ENCODE assay signal across 9 mouse cellular contexts in genomic region chr13:53284740-53285191, GRCm38 (mm10). TPM values are rescaled to one million over a fixed set of nuclear protein-coding genes. Genes with fewer than 3 reads are reported as not detected.
A peak's percentile ranks its signal among the peaks of the same experiment; 100 is the strongest.
DNase-seq lines count a peak whose midpoint lies in the region.
"Had no signal": no experiment of that assay in that cellular context is flagged by ENCODE, and none has a peak within 500 bp of the region (broad histone marks: within the 10 kb centered on the region; RNA-seq: fewer than 3 reads in every experiment).

No protein-coding gene starts in this region.

- no peaks in the 10 kb centered on the region for H3K4me1 ChIP-seq in brown adipose tissue, adult 24 weeks (ENCODE audit: control insufficient read depth, insufficient read depth, insufficient read length, low read length)
- H3K4me1 ChIP-seq in midbrain, embryonic 10.5 days, result peaks cover 38% of the 10 kb centered on the region

- DNase-seq in gastrocnemius, postnatal 10 days, result peak; percentile 20
- DNase-seq in gastrocnemius, adult 18-20 months (ENCODE audit: low spot score), result no peak
- peak; percentile 36 to 39 for DNase-seq in heart, postnatal 10 days
- peak; percentile 42 for DNase-seq in midbrain, embryonic 10.5 days (ENCODE audit: low spot score)
- no peak for DNase-seq in layer of hippocampus, adult 8-10 months (ENCODE audit: low spot score in 2 of 2)
- DNase-seq in thymus, postnatal 0 days (ENCODE audit: low spot score), result no peak
- no peak for DNase-seq in layer of hippocampus, adult 9-10 months (ENCODE audit: low spot score)

- 1% methylated on average over 17 of the region's 17 CpGs for WGBS in midbrain, embryonic 10.5 days

- no peak overlapping the region for H3K27ac ChIP-seq in brown adipose tissue, adult 24 weeks (replicated peaks; ENCODE audit: low read depth, low read length)
- H3K27ac ChIP-seq in midbrain, embryonic 10.5 days (replicated peaks), result peak overlapping the region; percentile 86; the same call in 1 of the 2 replicates

- H3K27me3 ChIP-seq in midbrain, embryonic 10.5 days (ENCODE audit: low read depth, poor library complexity, severe bottlenecking), result peaks cover 65% of the 10 kb centered on the region

- intact Hi-C loops in heart, postnatal 10 days (cut with DNase I), result loop anchor here (2.0 kb wide), 1 partner anchor 24 kb away; no protein-coding TSS in a partner anchor

- H3K36me3 ChIP-seq in midbrain, embryonic 10.5 days, result no peaks in the 10 kb centered on the region

- peak overlapping the region; percentile 59 for H3K4me3 ChIP-seq in brown adipose tissue, adult 24 weeks (ENCODE audit: insufficient read depth, low read depth, low read length)
- H3K4me3 ChIP-seq in midbrain, embryonic 10.5 days, result peak overlapping the region; percentile 66

- no peaks in the 10 kb centered on the region for H3K9me3 ChIP-seq in midbrain, embryonic 10.5 days (replicated peaks)

RNA-seq across cellular contexts. Expression of gene Ror2, which starts 1.2 kb away (rescaled TPM):
- total RNA-seq in gastrocnemius, postnatal 10 days (2021), result 1 to 10 TPM; 3.3 to 4.6 TPM
- total RNA-seq in gastrocnemius, adult 18-20 months (2021), result under 1 TPM; 0.40 to 0.41 TPM
- polyA plus RNA-seq in brown adipose tissue, adult 24 weeks (2012; ENCODE audit: insufficient read depth, insufficient read length, missing spikeins), result 0.55 TPM in 1 of 2 replicates, not detected in the other
- 1 to 10 TPM; 5.3 to 5.8 TPM for total RNA-seq in heart, postnatal 10 days (2021)
- 9.7 and 11.0 TPM in 2 replicates for polyA plus RNA-seq in midbrain, embryonic 10.5 days (2016; fragmentation: Nextera tagmentation; extraction: Ambion mirVana)
- 1 to 10 TPM in 3 of 4 experiments, under 1 TPM in 1; 0.83 to 1.6 (median 1.2) TPM for total RNA-seq in layer of hippocampus, adult 8-10 months (2022)
- polyA plus RNA-seq in thymus, postnatal 0 days (2015; fragmentation: Nextera tagmentation; extraction: Ambion mirVana), result 0.61 and 0.80 TPM in 2 replicates
- total RNA-seq: common myeloid progenitor, adult 5-6 weeks had no signal

Comparison
In these comparisons a context has a peak if more than half of its experiments do, and no peak if none do; other contexts are left out.
1. DNase-seq: peak in gastrocnemius, postnatal 10 days (single experiment), heart, postnatal 10 days (2 of 2) and midbrain, embryonic 10.5 days (single experiment); none in gastrocnemius, adult 18-20 months (single experiment), layer of hippocampus, adult 8-10 months (0 of 2), thymus, postnatal 0 days (single experiment) and layer of hippocampus, adult 9-10 months (single experiment).